Mouse (Mus musculus) intestine, postnatal 0 days (tissue): ENCODE measurements around the gene Senp1. TPM values are rescaled to one million over a fixed set of nuclear protein-coding genes. Genes with fewer than 3 reads are reported as not detected.

Source experiments
- ATAC-seq: fragments of 200-750 bp; cut with Nextera tagmentation; 2 replicates; pipeline ENCODE4 v1.8.0; 2017; ENCODE audit warnings: mild to moderate bottlenecking, moderate TSS enrichment, moderate library complexity
- H3K27ac ChIP-seq: fragments of 300-500 bp; sonication (generic); 2 replicates; pipeline ENCODE4 v1.5.1; 2014; ENCODE audit warnings: mild to moderate bottlenecking, low read depth, low read length, moderate library complexity
- H3K27me3 ChIP-seq: fragments of 300-500 bp; sonication (generic); replicated peaks from 2 replicates; pipeline ENCODE4 v1.6.1; 2014; ENCODE audit warnings: low read length, mixed read lengths; ENCODE audit not compliant: control insufficient read depth, insufficient read depth
- H3K36me3 ChIP-seq: fragments of 300-500 bp; sonication (generic); 2 replicates; pipeline ENCODE4 v1.6.1; 2014; ENCODE audit warnings: mild to moderate bottlenecking, moderate library complexity; ENCODE audit not compliant: control insufficient read depth, insufficient read depth
- H3K4me1 ChIP-seq: fragments of 300-500 bp; sonication (generic); replicated peaks from 2 replicates; pipeline ENCODE4 v1.6.1; 2014; ENCODE audit warnings: antibody characterized with exemption, low read length, mixed read lengths; ENCODE audit not compliant: control insufficient read depth, insufficient read depth
- H3K4me2 ChIP-seq: fragments of 300-500 bp; sonication (generic); replicated peaks from 2 replicates; pipeline ENCODE4 v1.6.1; 2014; ENCODE audit warnings: low read depth, mild to moderate bottlenecking, moderate library complexity
- H3K4me3 ChIP-seq: fragments of 300-500 bp; sonication (generic); 2 replicates; pipeline ENCODE4 v1.5.1; 2014; ENCODE audit warnings: low read depth, low read length
- H3K9ac ChIP-seq: fragments of 300-500 bp; sonication (generic); 2 replicates; pipeline ENCODE4 v1.6.1; 2014; ENCODE audit warnings: mild to moderate bottlenecking, low read depth, low read length
- H3K9me3 ChIP-seq: fragments of 300-500 bp; sonication (generic); 2 replicates; pipeline ENCODE4 v1.6.1; 2016; ENCODE audit warnings: mixed run types; ENCODE audit not compliant: control insufficient read depth
- CTCF ChIP-seq: sonication (generic); IDR thresholded peaks from 2 replicates; pipeline ENCODE4 v1.5.1; 2016; ENCODE audit warnings: low read depth, mild to moderate bottlenecking, control low read depth, antibody characterized with exemption, moderate library complexity
- WGBS: fragments of 180-500 bp; shearing (Covaris S2); extraction: QIAGEN DNeasy Blood & Tissue Kit; methylation state at CpG from one replicate; pipeline ENCODE4 v1.1.7; 2014; 5-methylcytosine and 5-hydroxymethylcytosine counted together
- polyA plus RNA-seq: library from polyadenylated mRNA; unstranded; fragments of >200 nt; fragmentation: Nextera tagmentation; extraction: Ambion mirVana; gene quantifications from 2 replicates; pipeline ENCODE4 v1.2.1, GENCODE M21; 2015

Senp1 gene
- polyA plus RNA-seq, 1 experiment from 2014 or later = 7.3 TPM

- Histone ChIP-seq H3K27ac (no peak overlapping the region), H3K4me3 (no peak overlapping the region), H3K36me3 (peaks cover 61% of the 10 kb centered on the region), H3K27me3 (no peaks in the 10 kb centered on the region), H3K9me3 (no peaks in the 10 kb centered on the region), H3K4me1 (no peaks in the 10 kb centered on the region; the same call in 1 of the 2 replicates), H3K4me2 (no peak overlapping the region), H3K9ac (no peak overlapping the region)
- no peak for ATAC-seq
- TF ChIP-seq CTCF = no peak
- WGBS = 89% methylated on average over 3 of the region's 3 CpGs
These were observed 41.1 kb upstream of the Senp1 start for GRCm38 (mm10) chr15:98134666-98135065.

GRCm38 (mm10) chr15:98134034-98134433 lies 40.5 kb upstream of the Senp1 start:
- Histone ChIP-seq H3K9ac (no peak overlapping the region), H3K27me3 (no peaks in the 10 kb centered on the region), H3K36me3 (peaks cover 58% of the 10 kb centered on the region), H3K4me3 (no peak overlapping the region), H3K4me2 (no peak overlapping the region), H3K9me3 (no peaks in the 10 kb centered on the region), H3K4me1 (no peaks in the 10 kb centered on the region), H3K27ac (no peak overlapping the region)
- WGBS = 92% methylated on average over 4 of the region's 4 CpGs
- ATAC-seq = no peak
- no peak for TF ChIP-seq CTCF

GRCm38 (mm10) chr15:98133471-98133870 lies 39.9 kb upstream of the Senp1 start:
- H3K27ac ChIP-seq = no peak overlapping the region
- no peak overlapping the region for H3K4me2 ChIP-seq
- H3K4me1 ChIP-seq = no peaks in the 10 kb centered on the region
- no peaks in the 10 kb centered on the region for H3K9me3 ChIP-seq
- 90% methylated on average over 3 of the region's 3 CpGs for WGBS
- peaks cover 58% of the 10 kb centered on the region for H3K36me3 ChIP-seq
- ATAC-seq = no peak
- H3K4me3 ChIP-seq = no peak overlapping the region
- no peaks in the 10 kb centered on the region for H3K27me3 ChIP-seq
- no peak for TF ChIP-seq CTCF
- H3K9ac ChIP-seq = no peak overlapping the region

GRCm38 (mm10) chr15:98131942-98132655 lies 38.6 kb upstream of the Senp1 start:
- Histone ChIP-seq H3K9me3 (no peaks in the 10 kb centered on the region), H3K27me3 (no peaks in the 10 kb centered on the region), H3K4me1 (no peaks in the 10 kb centered on the region), H3K9ac (no peak overlapping the region), H3K27ac (no peak overlapping the region), H3K4me2 (no peak overlapping the region), H3K36me3 (peaks cover 61% of the 10 kb centered on the region), H3K4me3 (no peak overlapping the region)
- no peak for ATAC-seq
- no peak for TF ChIP-seq CTCF
- 79% methylated on average over 15 of the region's 15 CpGs for WGBS

- Histone ChIP-seq H3K27me3 (no peaks in the 10 kb centered on the region), H3K36me3 (peaks cover 61% of the 10 kb centered on the region), H3K4me2 (no peak overlapping the region), H3K9ac (no peak overlapping the region), H3K4me3 (no peak overlapping the region), H3K27ac (no peak overlapping the region), H3K9me3 (no peaks in the 10 kb centered on the region), H3K4me1 (no peaks in the 10 kb centered on the region)
- TF ChIP-seq CTCF = no peak
- ATAC-seq = no peak
- 88% methylated on average over 7 of the region's 7 CpGs for WGBS
These were observed 37.9 kb upstream of the Senp1 start for GRCm38 (mm10) chr15:98131451-98131850.

- WGBS = 90% methylated on average over 4 of the region's 4 CpGs
- H3K4me3 ChIP-seq = no peak overlapping the region
- H3K36me3 ChIP-seq = peaks cover 61% of the 10 kb centered on the region
These were observed 37.5 kb upstream of the Senp1 start for GRCm38 (mm10) chr15:98131001-98131400.

More at GRCm38 (mm10) chr15:98131001-98131400, 37.5 kb upstream of the Senp1 start:
- TF ChIP-seq CTCF = no peak
- no peak overlapping the region for H3K4me2 ChIP-seq
- no peaks in the 10 kb centered on the region for H3K27me3 ChIP-seq
- ATAC-seq = no peak
- H3K4me1 ChIP-seq = no peaks in the 10 kb centered on the region
- H3K9me3 ChIP-seq = no peaks in the 10 kb centered on the region
- no peak overlapping the region; the same call in 1 of the 2 replicates for H3K27ac ChIP-seq
- no peak overlapping the region for H3K9ac ChIP-seq
